Mouse (Mus musculus): ENCODE measurements around the gene Map4k4.

DNA sequence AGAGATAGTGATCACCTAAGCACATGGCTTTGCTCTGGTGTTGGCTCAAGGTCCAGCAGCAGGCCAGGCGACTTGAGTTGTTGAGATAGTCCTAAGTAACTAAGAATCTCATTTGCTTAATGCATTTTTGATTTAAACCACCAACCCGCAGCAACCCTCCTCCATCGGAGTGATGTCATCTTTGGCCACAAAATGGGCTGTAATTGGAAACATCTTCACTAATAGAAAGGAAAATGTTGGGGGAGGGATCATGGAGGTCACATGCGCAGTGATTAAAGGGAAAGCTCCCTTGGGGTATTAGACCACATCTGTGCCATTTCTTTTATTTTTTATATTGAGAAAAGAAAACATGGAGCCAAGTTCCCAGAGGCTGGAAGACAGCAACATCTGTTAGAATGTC, 61.6 kb downstream of the Map4k4 start:
- TF ChIP-seq CTCF (IDR thresholded peaks at IDR 0.05) (no peak), EP300 (IDR thresholded peaks at IDR 0.05) (no peak)

All from lung, postnatal 0 days (tissue).